Mouse (Mus musculus) midbrain, embryonic 12.5 days (tissue): ENCODE measurements around the gene Mfsd4a. TPM values are rescaled to one million over a fixed set of nuclear protein-coding genes. Genes with fewer than 3 reads are reported as not detected.
A peak's percentile ranks its signal among the peaks of the same experiment; 100 is the strongest.

ENCODE experiments used
- ATAC-seq: fragments of 200-750 bp; cut with Nextera tagmentation; 2 replicates; pipeline ENCODE4 v1.8.0; 2017; ENCODE audit warnings: low read depth, moderate TSS enrichment, moderate library complexity; ENCODE audit not compliant: low FRiP score
- H3K27ac ChIP-seq: fragments of 300-500 bp; sonication (generic); replicated peaks from 2 replicates; pipeline ENCODE4 v1.5.1; 2016; ENCODE audit warnings: mild to moderate bottlenecking
- H3K27me3 ChIP-seq: fragments of 300-500 bp; sonication (generic); 2 replicates; pipeline ENCODE4 v1.6.1; 2016; ENCODE audit warnings: mild to moderate bottlenecking
- H3K36me3 ChIP-seq: fragments of 300-500 bp; sonication (generic); 2 replicates; pipeline ENCODE4 v1.6.1; 2016
- H3K4me1 ChIP-seq: fragments of 300-500 bp; sonication (generic); 2 replicates; pipeline ENCODE4 v1.6.1; 2016
- H3K4me2 ChIP-seq: fragments of 300-500 bp; sonication (generic); replicated peaks from 2 replicates; pipeline ENCODE4 v1.6.1; 2016; ENCODE audit warnings: mild to moderate bottlenecking, moderate library complexity
- H3K4me3 ChIP-seq: fragments of 300-500 bp; sonication (generic); 2 replicates; pipeline ENCODE4 v1.5.1; 2016; ENCODE audit warnings: mild to moderate bottlenecking
- H3K9ac ChIP-seq: fragments of 300-500 bp; sonication (generic); replicated peaks from 2 replicates; pipeline ENCODE4 v1.6.1; 2016; ENCODE audit warnings: mild to moderate bottlenecking, moderate library complexity
- H3K9me3 ChIP-seq: fragments of 300-500 bp; sonication (generic); 2 replicates; pipeline ENCODE4 v1.6.1; 2016; ENCODE audit warnings: mild to moderate bottlenecking
- WGBS: fragments of 180-500 bp; shearing (Covaris S2); methylation state at CpG from one replicate; pipeline ENCODE4 v1.1.7; 2016; 5-methylcytosine and 5-hydroxymethylcytosine counted together
- polyA plus RNA-seq: library from polyadenylated mRNA; unstranded; fragments of >200 nt; fragmentation: Nextera tagmentation; extraction: Ambion mirVana; gene quantifications from 2 replicates; pipeline ENCODE4 v1.2.1, GENCODE M21; 2016

The Mfsd4a gene
- polyA plus RNA-seq, 1 experiment from 2014 or later = 18.8 TPM

GRCm38 (mm10) chr1:131993169-131994040, 74.5 kb downstream of the Mfsd4a start:
- Histone ChIP-seq H3K4me2 (no peak overlapping the region), H3K27ac (no peak overlapping the region)
- no peak for ATAC-seq

DNA sequence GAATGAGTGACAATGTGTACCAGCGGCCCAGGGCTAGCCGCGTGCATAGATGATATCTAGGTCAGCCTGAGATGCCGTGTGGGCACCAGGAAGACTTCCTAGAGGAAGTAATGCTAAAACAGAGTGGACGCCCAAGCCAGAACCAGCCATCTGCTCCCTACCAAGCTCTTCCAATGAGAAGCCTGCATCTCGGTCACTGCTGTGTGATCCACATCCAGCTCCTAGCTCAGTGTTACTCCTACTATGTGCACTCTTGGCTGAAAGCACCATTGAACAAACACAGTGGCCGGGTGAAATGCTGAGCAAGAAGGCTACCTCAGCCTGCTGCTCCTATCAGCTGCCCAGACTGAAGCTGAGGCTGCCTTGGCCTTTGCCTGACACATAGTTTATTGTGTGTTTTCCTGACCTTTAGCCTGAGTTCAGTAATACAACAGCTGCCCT, 75.3 kb downstream of the Mfsd4a start:
- Histone ChIP-seq H3K9ac (no peak overlapping the region), H3K27ac (no peak overlapping the region), H3K4me1 (no peaks in the 10 kb centered on the region), H3K9me3 (0 out of 2 replicates have a peak, but pooled peaks cover 2% of the 10 kb centered on the region), H3K4me2 (no peak overlapping the region), H3K27me3 (no peaks in the 10 kb centered on the region), H3K36me3 (no peaks in the 10 kb centered on the region), H3K4me3 (no peak overlapping the region)
- WGBS = 86% methylated on average over 7 of the region's 7 CpGs
- no peak for ATAC-seq

More at GRCm38 (mm10) chr1:131993169-131994040, 74.5 kb downstream of the Mfsd4a start:
- Histone ChIP-seq H3K9me3 (0 out of 2 replicates have a peak, but pooled peaks cover 2% of the 10 kb centered on the region), H3K4me1 (no peaks in the 10 kb centered on the region), H3K4me3 (no peak overlapping the region), H3K9ac (no peak overlapping the region), H3K36me3 (no peaks in the 10 kb centered on the region), H3K27me3 (no peaks in the 10 kb centered on the region)
- WGBS = 92% methylated on average over 12 of the region's 12 CpGs

- H3K9ac ChIP-seq = no peak overlapping the region
- H3K4me2 ChIP-seq = no peak overlapping the region
- H3K27me3 ChIP-seq = no peaks in the 10 kb centered on the region
- 0 out of 2 replicates have a peak, but pooled peaks cover 2% of the 10 kb centered on the region for H3K9me3 ChIP-seq
- H3K36me3 ChIP-seq = peaks cover 4% of the 10 kb centered on the region
- no peaks in the 10 kb centered on the region for H3K4me1 ChIP-seq
- WGBS = 92% methylated on average over 9 of the region's 9 CpGs
- no peak overlapping the region for H3K4me3 ChIP-seq
- H3K27ac ChIP-seq = no peak overlapping the region
- ATAC-seq = no peak
Observed at GRCm38 (mm10) chr1:131990083-131990760, 77.6 kb downstream of the Mfsd4a start.

DNA sequence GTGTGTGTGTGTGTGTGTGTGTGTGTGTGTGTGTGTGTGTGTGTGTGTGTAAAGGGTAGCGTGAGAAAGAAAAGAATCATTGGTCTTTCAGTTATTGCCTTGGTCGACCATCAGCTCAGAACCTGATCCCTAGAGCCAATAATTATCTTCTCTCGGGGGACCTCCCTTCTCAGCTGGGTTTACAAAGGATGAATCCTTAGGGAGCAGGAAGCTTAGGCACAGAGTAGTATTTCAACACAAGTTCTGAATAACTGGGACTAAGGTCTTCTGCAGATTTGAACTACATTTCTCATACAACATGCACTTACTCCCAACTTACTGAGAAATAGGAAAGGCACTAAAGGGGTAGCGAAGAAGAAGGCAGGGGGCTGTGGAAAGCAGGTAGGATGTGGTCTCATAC, 78.4 kb downstream of the Mfsd4a start:
- Histone ChIP-seq H3K36me3 (peaks cover 4% of the 10 kb centered on the region), H3K4me1 (no peaks in the 10 kb centered on the region), H3K4me2 (no peak overlapping the region), H3K9me3 (no peaks in the 10 kb centered on the region), H3K4me3 (no peak overlapping the region), H3K27ac (no peak overlapping the region), H3K27me3 (no peaks in the 10 kb centered on the region), H3K9ac (no peak overlapping the region)
- WGBS = 79% methylated on average over 3 of the region's 4 CpGs
- no peak for ATAC-seq

DNA sequence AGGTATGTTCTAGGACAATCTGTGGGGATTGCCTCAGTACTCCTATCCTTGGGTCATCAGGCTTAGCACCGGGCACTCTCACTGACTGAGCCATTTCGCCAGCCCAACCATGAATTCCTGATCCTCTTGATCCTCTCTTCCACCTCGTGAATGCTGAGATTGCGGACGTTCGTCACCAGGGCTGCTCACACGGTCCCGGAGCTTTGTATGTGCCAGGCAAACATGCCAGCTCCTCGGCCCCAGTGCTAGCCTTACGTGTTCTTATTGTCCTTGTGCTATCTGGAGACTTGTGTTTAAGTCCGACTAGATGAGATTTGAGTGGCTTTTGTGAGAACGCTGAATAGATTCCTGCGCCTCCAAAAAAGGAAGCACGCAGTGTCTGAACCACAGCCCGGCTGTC, 80.4 kb downstream of the Mfsd4a start:
- H3K9me3 ChIP-seq = no peaks in the 10 kb centered on the region
- no peak overlapping the region for H3K4me3 ChIP-seq
- H3K4me2 ChIP-seq = no peak overlapping the region
- H3K27ac ChIP-seq = no peak overlapping the region; the same call in 1 of the 2 replicates
- H3K4me1 ChIP-seq = no peaks in the 10 kb centered on the region
- H3K9ac ChIP-seq = no peak overlapping the region
- H3K36me3 ChIP-seq = peaks cover 4% of the 10 kb centered on the region
- ATAC-seq = no peak
- H3K27me3 ChIP-seq = no peaks in the 10 kb centered on the region
- WGBS = 60% methylated on average over 15 of the region's 15 CpGs

GRCm38 (mm10) chr1:131983806-131984205, 84.1 kb downstream of the Mfsd4a start:
- H3K4me1 ChIP-seq = no peaks in the 10 kb centered on the region
- no peak overlapping the region for H3K9ac ChIP-seq
- WGBS = 90% methylated on average over 2 of the region's 2 CpGs
- H3K36me3 ChIP-seq = peaks cover 8% of the 10 kb centered on the region
- H3K9me3 ChIP-seq = no peaks in the 10 kb centered on the region
- no peak overlapping the region for H3K27ac ChIP-seq
- H3K4me3 ChIP-seq = no peak overlapping the region
- H3K4me2 ChIP-seq = no peak overlapping the region
- no peak for ATAC-seq
- no peaks in the 10 kb centered on the region for H3K27me3 ChIP-seq

GRCm38 (mm10) chr1:131982907-131983306, 85.0 kb downstream of the Mfsd4a start:
- ATAC-seq = peak; percentile 20; the same call in 1 of the 2 replicates
- Histone ChIP-seq H3K36me3 (peaks cover 17% of the 10 kb centered on the region), H3K9ac (no peak overlapping the region), H3K4me1 (no peaks in the 10 kb centered on the region), H3K9me3 (no peaks in the 10 kb centered on the region), H3K4me3 (no peak overlapping the region), H3K4me2 (no peak overlapping the region), H3K27me3 (no peaks in the 10 kb centered on the region), H3K27ac (no peak overlapping the region)
- 21% methylated on average over 5 of the region's 5 CpGs for WGBS

GRCm38 (mm10) chr1:131981378-131982013, 86.4 kb downstream of the Mfsd4a start:
- Histone ChIP-seq H3K27ac (peak overlapping the region; percentile 43; the same call in 1 of the 2 replicates), H3K4me2 (no peak overlapping the region), H3K4me3 (no peak overlapping the region), H3K9ac (no peak overlapping the region), H3K4me1 (peaks cover 3% of the 10 kb centered on the region; the same call in 1 of the 2 replicates), H3K36me3 (peaks cover 28% of the 10 kb centered on the region), H3K27me3 (no peaks in the 10 kb centered on the region), H3K9me3 (no peaks in the 10 kb centered on the region)
- ATAC-seq = peak; percentile 57; the same call in 1 of the 2 replicates
- 44% methylated on average over 12 of the region's 12 CpGs for WGBS

- H3K4me3 ChIP-seq = no peak overlapping the region
- H3K27ac ChIP-seq = peak overlapping the region; percentile 46; the same call in 1 of the 2 replicates
- no peaks in the 10 kb centered on the region for H3K9me3 ChIP-seq
- H3K4me1 ChIP-seq = peaks cover 12% of the 10 kb centered on the region
- no peak overlapping the region; the same call in 1 of the 2 replicates for H3K9ac ChIP-seq
- 17% methylated on average over 2 of the region's 2 CpGs for WGBS
- no peak for ATAC-seq
- peaks cover 24% of the 10 kb centered on the region for H3K36me3 ChIP-seq
- no peak overlapping the region for H3K4me2 ChIP-seq
- no peaks in the 10 kb centered on the region for H3K27me3 ChIP-seq
Observed at GRCm38 (mm10) chr1:131980471-131980870, 87.4 kb downstream of the Mfsd4a start.

DNA sequence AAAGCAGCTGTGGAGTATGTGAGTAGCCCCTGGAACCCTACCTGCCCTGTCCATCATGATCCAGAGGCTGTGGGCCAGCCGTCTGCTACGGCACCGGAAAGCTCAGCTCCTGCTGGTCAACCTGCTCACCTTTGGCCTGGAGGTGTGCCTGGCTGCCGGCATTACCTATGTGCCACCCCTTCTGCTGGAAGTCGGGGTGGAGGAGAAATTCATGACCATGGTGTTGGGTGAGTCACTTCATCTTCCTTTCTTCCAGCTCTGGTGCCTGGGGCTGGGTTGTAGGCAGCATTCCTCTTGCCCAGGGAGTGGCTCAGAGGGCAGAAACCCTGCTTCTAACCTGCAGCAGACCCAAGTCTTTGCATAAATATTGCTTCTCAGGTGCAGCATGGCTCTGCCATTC, 91.0 kb downstream of the Mfsd4a start:
- Histone ChIP-seq H3K36me3 (peaks cover 24% of the 10 kb centered on the region), H3K4me3 (no peak overlapping the region), H3K4me1 (peaks cover 40% of the 10 kb centered on the region), H3K27me3 (no peaks in the 10 kb centered on the region), H3K9me3 (no peaks in the 10 kb centered on the region), H3K27ac (no peak overlapping the region), H3K9ac (no peak overlapping the region), H3K4me2 (no peak overlapping the region)
- 86% methylated on average over 5 of the region's 5 CpGs for WGBS
- no peak for ATAC-seq

DNA sequence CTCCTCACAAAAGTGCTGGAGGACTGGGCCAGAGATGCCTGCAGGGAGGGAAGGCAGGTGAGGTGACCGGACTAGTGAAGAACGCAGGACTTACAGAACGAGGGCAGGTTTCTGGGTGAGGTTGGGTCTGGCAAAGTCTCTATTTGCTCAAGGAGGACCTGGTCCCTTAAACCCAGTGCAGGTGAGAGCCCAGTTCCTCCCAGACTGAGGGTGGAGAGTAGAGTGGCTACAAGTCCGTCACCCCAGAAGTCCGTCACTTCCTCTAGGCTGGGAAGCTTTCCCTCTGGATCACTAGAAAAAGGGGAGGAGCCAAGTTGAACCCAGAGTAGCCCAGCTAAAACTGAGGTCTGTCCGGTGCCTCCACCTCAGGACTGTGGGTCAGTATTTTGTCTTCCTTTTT, 93.9 kb downstream of the Mfsd4a start:
- ATAC-seq = no peak
- no peak overlapping the region for H3K4me3 ChIP-seq
- H3K4me1 ChIP-seq = peaks cover 66% of the 10 kb centered on the region

More for the DNA sequence above, 93.9 kb downstream of the Mfsd4a start:
- H3K27me3 ChIP-seq = no peaks in the 10 kb centered on the region
- peaks cover 22% of the 10 kb centered on the region for H3K36me3 ChIP-seq
- H3K9ac ChIP-seq = no peak overlapping the region
- no peak overlapping the region for H3K4me2 ChIP-seq
- no peaks in the 10 kb centered on the region for H3K9me3 ChIP-seq
- 74% methylated on average over 6 of the region's 6 CpGs for WGBS
- H3K27ac ChIP-seq = peak overlapping the region; percentile 92; the same call in 1 of the 2 replicates
